Mouse (Mus musculus) liver, embryonic 16.5 days (tissue): ENCODE measurements around the gene Arid4b. TPM values are rescaled to one million over a fixed set of nuclear protein-coding genes. Genes with fewer than 3 reads are reported as not detected.

ENCODE experiments used
- ATAC-seq: fragments of 200-750 bp; cut with Nextera tagmentation; 2 replicates; pipeline ENCODE4 v1.8.0; 2017; ENCODE audit warnings: low read depth, mild to moderate bottlenecking, moderate number of reproducible peaks, moderate library complexity
- H3K27ac ChIP-seq: fragments of 300-500 bp; sonication (generic); 2 replicates; pipeline ENCODE4 v1.5.1; 2014; ENCODE audit warnings: mild to moderate bottlenecking, low read length
- H3K27me3 ChIP-seq: fragments of 300-500 bp; sonication (generic); 2 replicates; pipeline ENCODE4 v1.6.1; 2014; ENCODE audit warnings: low read depth, low read length, mixed read lengths; ENCODE audit not compliant: control insufficient read depth, insufficient read depth
- H3K36me3 ChIP-seq: fragments of 300-500 bp; sonication (generic); 2 replicates; pipeline ENCODE4 v1.6.1; 2014; ENCODE audit warnings: mild to moderate bottlenecking; ENCODE audit not compliant: control insufficient read depth, insufficient read depth
- H3K4me1 ChIP-seq: fragments of 300-500 bp; sonication (generic); 2 replicates; pipeline ENCODE4 v1.6.1; 2014; ENCODE audit warnings: low read depth, low read length, mixed read lengths; ENCODE audit not compliant: control insufficient read depth
- H3K4me2 ChIP-seq: fragments of 300-500 bp; sonication (generic); 2 replicates; pipeline ENCODE4 v1.6.1; 2014; ENCODE audit warnings: low read depth, low read length, mixed read lengths
- H3K4me3 ChIP-seq: fragments of 300-500 bp; sonication (generic); 2 replicates; pipeline ENCODE4 v1.5.1; 2014; ENCODE audit warnings: low read depth, mild to moderate bottlenecking, low read length
- H3K9ac ChIP-seq: fragments of 300-500 bp; sonication (generic); 2 replicates; pipeline ENCODE4 v1.6.1; 2014; ENCODE audit warnings: low read depth, low read length
- H3K9me3 ChIP-seq: fragments of 300-500 bp; sonication (generic); replicated peaks from 2 replicates; pipeline ENCODE4 v1.6.1; 2016; ENCODE audit warnings: low read length; ENCODE audit not compliant: control insufficient read depth
- WGBS: fragments of 180-500 bp; shearing (Covaris S2); extraction: QIAGEN DNeasy Blood & Tissue Kit; methylation state at CpG from one replicate; pipeline ENCODE4 v1.1.7; 2014; ENCODE audit not compliant: insufficient replicate concordance; 5-methylcytosine and 5-hydroxymethylcytosine counted together
- polyA plus RNA-seq: library from polyadenylated mRNA; unstranded; fragments of >200 nt; fragmentation: Nextera tagmentation; extraction: Ambion mirVana; gene quantifications from 2 replicates; pipeline ENCODE4 v1.2.1, GENCODE M21; 2015

Arid4b gene
- polyA plus RNA-seq, 1 experiment from 2014 or later: 19.7 TPM

DNA sequence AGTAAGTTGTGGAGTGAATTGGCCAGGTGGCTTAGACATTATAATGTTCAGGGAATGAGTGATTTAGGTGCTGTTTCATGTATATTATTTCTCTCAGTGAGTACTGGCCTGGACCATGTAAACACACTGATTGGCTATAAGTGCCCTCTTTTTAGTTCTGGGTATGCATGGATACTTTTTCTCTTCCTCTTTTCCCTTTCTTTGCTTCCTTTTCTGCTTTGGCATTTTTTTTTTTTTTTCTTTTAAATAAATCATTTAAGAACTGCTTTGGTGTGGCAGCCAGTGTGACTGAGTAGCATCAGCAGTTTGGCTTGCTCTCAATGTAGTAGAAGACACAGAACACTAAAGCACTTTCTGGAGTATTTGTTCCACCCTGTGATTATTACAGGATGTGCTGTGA is 5.0 kb downstream of the Arid4b start:
- Histone ChIP-seq H3K4me1 (peaks cover 5% of the 10 kb centered on the region), H3K4me2 (no peak overlapping the region), H3K9ac (no peak overlapping the region), H3K27me3 (no peaks in the 10 kb centered on the region), H3K4me3 (no peak overlapping the region), H3K27ac (no peak overlapping the region), H3K36me3 (no peaks in the 10 kb centered on the region; the same call in 1 of the 2 replicates), H3K9me3 (no peaks in the 10 kb centered on the region)
- no peak for ATAC-seq

DNA sequence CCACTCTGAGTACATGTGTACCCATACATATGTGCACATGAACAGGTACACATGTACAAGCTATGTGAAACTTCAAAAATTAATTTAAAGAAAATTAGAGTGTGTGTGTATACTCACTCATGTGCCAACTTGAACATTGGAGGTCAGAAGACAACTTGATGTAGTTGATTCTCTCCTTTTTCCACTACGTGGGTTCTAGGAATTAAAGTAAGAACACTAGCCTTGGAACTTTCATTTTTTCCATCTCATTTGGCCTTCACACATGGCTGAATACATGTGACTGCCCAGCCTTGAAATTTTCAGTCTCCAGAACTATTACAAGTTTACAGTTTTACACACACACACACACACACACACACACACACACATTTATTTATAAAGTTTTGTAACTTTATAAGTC is 6.3 kb downstream of the Arid4b start:
- peaks cover 5% of the 10 kb centered on the region for H3K4me1 ChIP-seq
- no peaks in the 10 kb centered on the region; the same call in 1 of the 2 replicates for H3K36me3 ChIP-seq
- no peak overlapping the region for H3K4me3 ChIP-seq
- no peaks in the 10 kb centered on the region for H3K9me3 ChIP-seq
- no peak overlapping the region for H3K9ac ChIP-seq
- ATAC-seq: no peak
- H3K4me2 ChIP-seq: no peak overlapping the region
- H3K27me3 ChIP-seq: no peaks in the 10 kb centered on the region
- 93% methylated on average over 1 of the region's 1 CpGs for WGBS
- H3K27ac ChIP-seq: no peak overlapping the region

DNA sequence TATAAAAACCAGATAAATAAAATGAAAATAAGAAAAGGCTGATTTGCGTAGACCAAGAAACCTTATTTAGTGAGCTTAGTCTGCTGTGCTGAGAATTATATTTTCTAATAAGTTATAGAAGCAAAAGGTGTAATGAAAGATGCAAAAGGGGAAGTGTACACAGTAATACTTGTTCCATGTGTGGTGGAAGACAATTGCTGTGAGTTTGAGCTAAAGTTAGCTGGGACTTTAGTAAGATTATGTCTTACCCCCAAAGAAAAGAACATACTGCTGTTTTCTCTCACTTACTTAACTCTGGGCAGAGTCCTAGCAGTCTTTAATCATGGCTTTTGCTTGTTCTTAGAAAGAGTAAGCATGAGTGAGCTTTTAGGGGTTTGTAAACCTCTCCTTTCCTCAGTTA is 11.3 kb downstream of the Arid4b start:
- Histone ChIP-seq H3K27me3 (no peaks in the 10 kb centered on the region), H3K4me1 (peaks cover 2% of the 10 kb centered on the region), H3K27ac (no peak overlapping the region), H3K4me3 (no peak overlapping the region), H3K9ac (no peak overlapping the region), H3K36me3 (no peaks in the 10 kb centered on the region), H3K9me3 (no peaks in the 10 kb centered on the region), H3K4me2 (no peak overlapping the region)
- ATAC-seq: no peak
- 90% methylated on average over 1 of the region's 1 CpGs for WGBS

DNA sequence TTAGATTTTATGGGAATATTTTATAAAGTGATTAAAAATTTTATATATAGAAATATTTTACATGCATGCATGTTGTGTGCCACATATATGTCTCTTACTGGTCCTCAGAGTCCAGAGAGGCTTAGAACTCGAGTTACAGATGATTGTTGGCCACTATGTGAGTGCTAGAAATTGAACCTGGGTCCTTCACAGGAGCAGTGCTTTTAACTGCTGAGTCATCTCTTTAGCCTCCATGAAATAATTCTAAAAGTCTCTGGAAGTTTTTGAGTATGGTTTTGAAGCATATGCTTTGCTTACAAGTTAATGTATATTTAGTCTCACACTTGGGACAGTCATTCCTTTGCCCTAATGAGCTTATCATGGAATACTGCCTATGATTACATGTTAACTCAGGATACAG is 12.3 kb downstream of the Arid4b start:
- no peaks in the 10 kb centered on the region for H3K9me3 ChIP-seq
- WGBS: 45% methylated on average over 1 of the region's 1 CpGs
- H3K9ac ChIP-seq: no peak overlapping the region
- no peak overlapping the region for H3K4me3 ChIP-seq
- no peaks in the 10 kb centered on the region for H3K36me3 ChIP-seq
- no peak for ATAC-seq
- no peak overlapping the region for H3K27ac ChIP-seq
- peaks cover 2% of the 10 kb centered on the region for H3K4me1 ChIP-seq
- H3K4me2 ChIP-seq: no peak overlapping the region
- H3K27me3 ChIP-seq: no peaks in the 10 kb centered on the region

DNA sequence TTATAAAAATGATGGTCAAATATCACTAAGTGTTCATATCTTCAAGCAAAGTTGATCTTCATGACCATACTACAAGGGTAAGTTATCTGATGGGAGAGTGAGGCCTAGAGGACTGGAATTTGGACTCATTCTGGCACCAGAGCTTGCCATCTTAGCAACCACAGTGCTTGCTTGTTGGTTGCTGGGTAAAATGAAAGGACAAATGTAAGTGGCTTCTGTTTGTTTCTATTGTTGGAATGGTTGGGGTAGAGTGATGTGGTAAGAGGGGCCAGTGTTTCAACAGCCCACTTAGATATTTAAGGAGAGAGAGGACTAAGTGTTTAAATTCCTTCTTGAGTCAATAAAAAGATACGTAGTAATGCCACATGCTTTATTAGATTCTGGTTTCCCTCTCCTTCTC is 25.6 kb downstream of the Arid4b start:
- Histone ChIP-seq H3K4me1 (no peaks in the 10 kb centered on the region), H3K4me2 (no peak overlapping the region), H3K4me3 (no peak overlapping the region), H3K27ac (no peak overlapping the region), H3K36me3 (no peaks in the 10 kb centered on the region), H3K9me3 (no peaks in the 10 kb centered on the region), H3K9ac (no peak overlapping the region), H3K27me3 (no peaks in the 10 kb centered on the region)
- 76% methylated on average over 1 of the region's 1 CpGs for WGBS
- ATAC-seq: no peak

DNA sequence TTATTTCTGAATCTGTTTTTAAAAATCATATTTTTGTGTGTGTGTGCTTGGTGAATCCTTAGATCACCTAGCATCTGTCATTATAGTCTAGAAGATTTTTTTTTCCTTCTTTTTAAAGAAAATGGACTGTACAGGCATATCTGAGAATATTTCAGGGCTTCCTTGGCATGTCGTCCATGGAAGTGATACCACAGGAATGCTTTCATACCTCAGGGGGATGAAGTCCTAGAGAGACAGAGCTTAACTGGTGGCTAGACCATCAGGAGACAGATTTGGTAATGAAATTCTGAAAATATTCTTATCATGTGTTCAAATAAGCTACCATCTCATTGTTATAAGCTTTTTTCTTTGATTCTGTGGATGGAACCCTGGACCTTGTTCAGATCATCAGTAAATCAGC is 40.0 kb downstream of the Arid4b start:
- Histone ChIP-seq H3K9ac (no peak overlapping the region), H3K9me3 (no peaks in the 10 kb centered on the region), H3K4me1 (no peaks in the 10 kb centered on the region; the same call in 1 of the 2 replicates), H3K36me3 (no peaks in the 10 kb centered on the region), H3K27me3 (no peaks in the 10 kb centered on the region), H3K4me2 (no peak overlapping the region), H3K27ac (no peak overlapping the region), H3K4me3 (no peak overlapping the region)
- 52% methylated on average over 1 of the region's 1 CpGs for WGBS
- ATAC-seq: no peak

DNA sequence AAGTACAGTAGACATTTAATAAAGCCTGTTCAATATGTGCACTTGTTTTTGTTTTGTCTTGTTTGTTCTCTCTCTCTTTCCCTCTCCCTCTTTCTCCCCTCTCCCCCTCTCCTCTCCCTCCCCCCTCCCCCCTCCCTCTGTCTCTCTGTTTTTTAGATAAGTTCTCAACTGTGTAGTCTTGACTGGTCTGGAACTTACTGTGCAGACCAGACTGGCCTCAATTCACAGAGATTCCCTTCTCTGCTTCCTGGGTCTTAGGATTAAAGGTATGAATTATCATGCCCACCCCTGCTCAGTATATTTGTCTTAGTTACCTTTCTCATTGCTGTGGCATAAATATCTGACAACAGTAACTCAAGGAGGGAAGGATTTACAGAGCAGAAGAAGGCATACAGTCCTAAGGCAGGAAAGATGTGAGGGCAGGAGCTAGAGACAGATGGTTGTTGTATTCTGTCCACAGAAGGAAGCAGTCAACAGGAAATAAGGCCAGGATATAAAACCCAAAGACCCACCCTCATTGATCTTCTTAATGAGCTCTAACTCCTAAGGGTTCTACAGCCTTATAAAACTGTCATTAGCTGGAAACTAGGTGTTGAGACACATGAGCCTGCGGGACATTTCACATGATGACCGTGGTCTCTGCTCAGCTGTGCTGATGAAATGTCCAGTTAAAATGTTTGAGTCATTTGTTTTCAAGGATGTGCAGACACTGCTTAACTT is 47.3 kb downstream of the Arid4b start:
- no peak for ATAC-seq
- 72% methylated on average over 2 of the region's 2 CpGs for WGBS
- H3K9ac ChIP-seq: no peak overlapping the region

DNA sequence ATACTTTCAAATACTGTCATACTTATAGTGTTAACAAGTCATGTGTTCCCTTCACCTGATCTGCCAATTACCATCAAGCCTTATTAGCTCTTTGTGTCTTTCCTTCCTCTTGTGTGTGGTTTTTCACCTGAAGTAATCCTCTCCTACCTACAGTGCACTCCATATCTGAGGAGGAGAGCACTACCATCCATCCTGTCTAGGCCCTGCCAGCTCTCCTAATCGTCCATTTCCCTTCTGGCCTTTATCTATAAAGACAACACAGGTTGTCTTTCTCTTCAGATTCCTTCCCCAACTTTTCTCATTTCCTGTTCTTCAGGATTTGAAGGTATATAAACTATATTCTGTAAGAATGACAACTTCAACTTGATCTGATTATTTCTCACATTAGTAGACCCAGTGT is 48.1 kb downstream of the Arid4b start:
- no peak for ATAC-seq
- 16% methylated on average over 1 of the region's 1 CpGs for WGBS
- no peak overlapping the region for H3K9ac ChIP-seq

More for the DNA sequence above, 47.3 kb downstream of the Arid4b start:
- no peaks in the 10 kb centered on the region for H3K27me3 ChIP-seq
- no peaks in the 10 kb centered on the region for H3K4me1 ChIP-seq
- H3K4me3 ChIP-seq: no peak overlapping the region
- no peak overlapping the region for H3K27ac ChIP-seq
- H3K4me2 ChIP-seq: no peak overlapping the region
- H3K9me3 ChIP-seq: no peaks in the 10 kb centered on the region
- H3K36me3 ChIP-seq: no peaks in the 10 kb centered on the region

DNA sequence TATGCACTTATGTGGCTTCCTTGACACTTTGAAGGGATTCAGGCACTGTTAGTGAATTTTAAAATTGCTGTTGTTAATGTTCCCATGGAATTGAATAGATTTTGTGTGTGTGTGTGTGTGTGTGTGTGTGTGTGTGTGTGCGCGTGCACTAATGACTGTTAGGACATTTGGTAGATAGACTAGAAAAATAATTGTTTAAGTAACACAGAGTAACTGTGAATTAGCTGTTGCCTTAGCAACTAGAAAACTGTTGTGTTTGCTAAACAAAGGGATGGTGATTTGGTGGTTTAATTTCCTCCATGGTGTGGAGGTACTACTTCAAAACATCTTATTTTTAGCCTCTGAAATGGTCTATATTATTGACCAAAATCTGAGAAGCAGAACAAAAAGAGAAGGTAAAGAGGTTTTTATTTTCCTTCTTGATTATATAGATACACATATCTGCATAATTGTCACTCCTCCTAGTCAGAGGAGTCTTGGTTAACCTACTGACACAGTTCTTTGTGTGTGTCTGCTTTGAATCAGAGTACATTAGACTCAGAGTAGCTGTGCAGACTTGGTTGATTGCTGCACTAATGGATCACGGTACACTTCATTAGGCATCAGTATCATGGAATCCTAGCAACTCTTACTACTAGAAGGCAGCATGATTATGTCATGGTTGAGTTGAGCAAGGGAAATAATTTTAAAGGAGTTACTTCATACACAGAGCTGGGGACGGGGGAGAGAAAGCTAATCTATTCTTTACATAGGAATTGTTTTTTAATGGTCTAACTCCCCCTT is 50.9 kb downstream of the Arid4b start:
- no peak overlapping the region for H3K4me2 ChIP-seq
- no peaks in the 10 kb centered on the region for H3K36me3 ChIP-seq
- no peaks in the 10 kb centered on the region for H3K27me3 ChIP-seq
- no peak overlapping the region for H3K9ac ChIP-seq
- H3K9me3 ChIP-seq: no peaks in the 10 kb centered on the region
- no peak overlapping the region for H3K27ac ChIP-seq
- H3K4me3 ChIP-seq: no peak overlapping the region
- 86% methylated on average over 4 of the region's 4 CpGs for WGBS
- no peak for ATAC-seq
- H3K4me1 ChIP-seq: no peaks in the 10 kb centered on the region

More for the DNA sequence above, 48.1 kb downstream of the Arid4b start:
- Histone ChIP-seq H3K27me3 (no peaks in the 10 kb centered on the region), H3K27ac (no peak overlapping the region), H3K36me3 (no peaks in the 10 kb centered on the region), H3K4me1 (no peaks in the 10 kb centered on the region), H3K9me3 (no peaks in the 10 kb centered on the region), H3K4me3 (no peak overlapping the region), H3K4me2 (no peak overlapping the region)
